Mouse (Mus musculus) megakaryocyte, embryonic 14.5 days (primary cell): ENCODE data around the gene Bcat1. TPM values are rescaled to one million over a fixed set of nuclear protein-coding genes. Genes with fewer than 3 reads are reported as not detected.

Source experiments
- H3K27me3 ChIP-seq: replicated peaks from 2 replicates; pipeline ENCODE3; 2012; ENCODE audit warnings: inconsistent platforms
- H3K36me3 ChIP-seq: replicated peaks from 2 replicates; pipeline ENCODE3; 2012; ENCODE audit warnings: low read length, inconsistent platforms, mixed read lengths
- H3K4me1 ChIP-seq: 2 replicates; pipeline ENCODE4 v1.6.1; 2012; ENCODE audit warnings: inconsistent platforms
- H3K4me3 ChIP-seq: replicated peaks from 2 replicates; pipeline ENCODE3; 2012; ENCODE audit warnings: moderate library complexity, mild to moderate bottlenecking, inconsistent platforms
- H3K9me3 ChIP-seq: 2 replicates; pipeline ENCODE4 v1.6.1; 2012; ENCODE audit warnings: inconsistent platforms
- FLI1 ChIP-seq: IDR thresholded peaks from 2 replicates; pipeline ENCODE4 v1.6.1; 2012; ENCODE audit warnings: low read length, inconsistent platforms, mixed read lengths
- GATA1 ChIP-seq: IDR thresholded peaks from 3 replicates; pipeline ENCODE4 v1.6.1; 2012; ENCODE audit warnings: mixed read lengths, low read length, inconsistent platforms, borderline replicate concordance
- polyA plus RNA-seq: library from polyadenylated mRNA; stranded (reverse); fragments of >175 nt; gene quantifications from 2 replicates; pipeline ENCODE4 v1.2.3, GENCODE M21; 2012; ENCODE audit warnings: low replicate concordance; ENCODE audit not compliant: insufficient read depth

Gene Bcat1
- polyA plus RNA-seq, 1 experiment: 0.81 TPM

DNA sequence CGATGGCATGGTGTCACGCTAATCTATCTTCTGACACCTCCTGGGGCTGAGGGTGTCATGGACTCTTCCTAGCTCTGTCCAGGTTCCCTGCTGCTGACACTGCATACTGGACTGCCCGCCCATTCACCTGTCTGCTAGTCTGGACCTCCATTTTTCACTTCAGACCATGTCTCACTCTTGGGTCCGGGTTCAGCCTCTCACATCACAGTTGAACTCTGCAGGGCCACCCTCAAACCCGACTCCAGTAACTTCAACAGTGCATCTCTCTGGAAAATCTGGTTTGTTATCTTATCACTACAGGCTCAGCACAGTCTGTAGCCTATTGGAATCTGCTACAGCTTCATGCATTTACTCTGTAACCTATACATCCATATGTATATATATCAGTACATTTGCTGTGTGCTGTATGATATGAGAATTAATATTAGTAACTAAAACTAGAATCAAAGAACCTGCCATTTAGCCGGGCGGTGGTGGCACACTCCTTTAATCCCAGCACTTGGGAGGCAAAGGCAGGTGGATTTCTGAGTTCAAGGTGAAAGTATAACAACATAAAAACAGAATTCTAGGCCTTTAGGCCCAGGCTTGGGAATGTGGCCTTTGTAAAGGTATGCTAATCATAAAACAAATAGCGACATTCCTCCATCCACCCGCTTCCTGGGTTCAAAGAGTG lies 3.2 kb upstream of the Bcat1 start:
- TF ChIP-seq FLI1 (no peak), GATA1 (no peak)
- H3K9me3 ChIP-seq: no peaks in the 10 kb centered on the region
- H3K27me3 ChIP-seq: peaks cover 54% of the 10 kb centered on the region
- peaks cover 21% of the 10 kb centered on the region for H3K4me1 ChIP-seq
- H3K4me3 ChIP-seq: no peak overlapping the region
- H3K36me3 ChIP-seq: no peaks in the 10 kb centered on the region

DNA sequence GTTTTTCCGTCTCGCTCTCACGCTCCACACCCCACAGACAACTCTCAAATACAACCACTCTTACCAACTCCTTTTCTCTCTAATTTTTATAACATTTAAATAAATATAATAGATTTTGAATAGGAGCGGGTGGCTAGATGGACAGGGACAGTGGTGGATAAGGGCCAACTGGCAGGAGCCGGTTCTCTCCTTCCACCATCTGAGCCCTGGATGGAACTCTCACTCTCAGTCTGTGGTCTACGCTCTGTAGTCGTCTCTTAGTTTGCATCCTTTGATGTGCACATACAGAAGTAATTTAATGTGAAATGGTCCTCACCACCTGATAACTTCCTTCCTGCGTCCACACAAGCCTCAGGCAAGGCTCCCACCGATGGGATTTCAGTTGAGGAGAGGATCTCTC lies 302 bp upstream of the Bcat1 start:
- TF ChIP-seq FLI1: no peak
- TF ChIP-seq GATA1: no peak
- peak overlapping the region; percentile 92 for H3K4me3 ChIP-seq
- H3K9me3 ChIP-seq: no peaks in the 10 kb centered on the region
- H3K4me1 ChIP-seq: peaks cover 16% of the 10 kb centered on the region
- H3K36me3 ChIP-seq: no peaks in the 10 kb centered on the region
- H3K27me3 ChIP-seq: peaks cover 52% of the 10 kb centered on the region

DNA sequence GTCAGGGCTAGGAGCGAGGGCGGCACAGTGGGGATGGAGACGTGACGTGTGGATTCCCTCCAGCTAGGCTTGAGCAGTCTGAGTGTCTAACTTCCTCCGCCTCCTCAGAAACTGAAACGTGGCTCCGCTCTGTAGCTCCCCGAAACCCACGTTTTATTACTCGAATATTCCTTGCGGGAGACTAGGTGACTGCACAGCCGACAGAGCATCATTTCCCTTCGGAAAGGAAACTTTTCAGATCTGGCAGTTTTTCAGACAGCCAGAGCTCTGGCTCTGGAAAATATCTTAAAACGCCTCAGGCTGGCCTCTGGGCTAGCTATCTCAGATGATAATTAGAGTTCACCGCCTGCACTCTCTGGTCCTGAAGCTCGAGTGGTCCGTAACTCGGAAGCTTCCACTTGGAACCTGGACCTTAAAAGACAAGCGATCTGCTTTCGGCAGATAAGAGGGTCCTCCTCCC lies 866 bp downstream of the Bcat1 start:
- TF ChIP-seq GATA1 (no peak), FLI1 (no peak)
- peaks cover 16% of the 10 kb centered on the region for H3K4me1 ChIP-seq
- H3K9me3 ChIP-seq: no peaks in the 10 kb centered on the region
- H3K36me3 ChIP-seq: no peaks in the 10 kb centered on the region
- peak overlapping the region; percentile 92 for H3K4me3 ChIP-seq
- H3K27me3 ChIP-seq: peaks cover 52% of the 10 kb centered on the region

DNA sequence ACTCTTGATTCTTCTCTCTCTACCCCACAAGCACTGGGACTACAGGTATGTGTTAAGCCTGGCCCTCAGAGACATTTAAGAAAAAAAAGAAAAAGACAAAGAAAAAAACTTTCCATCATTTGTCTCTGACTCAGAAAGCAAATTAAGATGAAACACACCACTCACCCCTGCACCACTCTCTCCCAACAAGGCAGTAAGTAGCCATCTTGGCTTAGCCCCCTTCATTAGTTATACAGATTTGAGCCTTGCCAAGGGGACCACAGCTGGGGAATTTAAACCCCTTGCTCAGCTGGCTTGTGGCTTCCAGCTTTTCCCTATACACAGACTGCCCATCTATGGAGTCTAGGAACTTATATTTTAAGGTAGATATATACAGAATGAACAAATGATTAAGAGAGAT lies 1.5 kb downstream of the Bcat1 start:
- Histone ChIP-seq H3K9me3 (peaks cover under 1% of the 10 kb centered on the region; the same call in 1 of the 2 replicates), H3K4me1 (peaks cover 16% of the 10 kb centered on the region), H3K4me3 (no peak overlapping the region), H3K27me3 (peaks cover 52% of the 10 kb centered on the region), H3K36me3 (no peaks in the 10 kb centered on the region)
- TF ChIP-seq FLI1 (no peak), GATA1 (no peak)

DNA sequence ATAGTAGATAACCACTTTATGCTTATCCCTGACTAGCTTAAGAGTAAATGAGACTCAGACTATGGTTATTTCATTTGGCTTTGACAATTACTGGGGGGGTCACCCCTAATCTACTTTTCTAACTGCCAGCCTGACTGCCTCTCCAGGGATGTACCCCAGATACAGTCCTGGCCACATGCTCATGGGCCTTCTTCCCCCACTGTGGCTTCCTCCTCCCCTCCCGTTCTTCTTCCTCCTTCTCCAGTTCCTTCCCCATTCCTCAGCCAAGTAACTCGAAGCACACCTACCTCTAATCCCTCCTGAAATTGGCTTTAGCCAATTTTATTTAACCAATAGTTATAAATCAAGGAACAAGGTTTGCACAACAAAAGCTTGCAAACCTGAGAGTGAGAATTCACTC lies 6.1 kb downstream of the Bcat1 start:
- TF ChIP-seq GATA1 (no peak), FLI1 (no peak)
- H3K4me3 ChIP-seq: no peak overlapping the region
- H3K4me1 ChIP-seq: peaks cover 11% of the 10 kb centered on the region
- peaks cover 14% of the 10 kb centered on the region for H3K9me3 ChIP-seq
- H3K36me3 ChIP-seq: peaks cover 3% of the 10 kb centered on the region
- H3K27me3 ChIP-seq: peaks cover 17% of the 10 kb centered on the region

DNA sequence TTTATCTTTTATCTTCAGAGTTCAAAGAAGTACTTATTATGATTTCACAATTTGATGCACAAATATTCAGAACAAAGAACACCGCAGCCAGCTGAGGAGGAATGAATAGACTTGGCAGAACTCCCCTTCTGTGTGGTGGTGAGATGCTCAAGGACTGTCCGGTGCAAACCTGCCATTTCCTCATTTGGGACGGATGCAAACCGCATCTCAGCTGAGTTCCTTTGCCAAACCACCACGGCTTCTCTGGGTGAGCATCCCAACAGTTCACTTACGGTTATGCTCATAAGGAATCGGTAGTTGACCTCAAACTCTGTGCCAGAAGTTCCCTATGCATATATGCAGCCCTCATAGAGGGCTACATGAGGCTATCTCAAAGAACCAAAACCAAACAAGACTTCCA lies 6.6 kb downstream of the Bcat1 start:
- Histone ChIP-seq H3K36me3 (peaks cover 3% of the 10 kb centered on the region), H3K27me3 (peaks cover 13% of the 10 kb centered on the region), H3K4me1 (peaks cover 10% of the 10 kb centered on the region), H3K4me3 (no peak overlapping the region), H3K9me3 (peaks cover 14% of the 10 kb centered on the region)
- TF ChIP-seq GATA1 (no peak), FLI1 (no peak)

- no peak for TF ChIP-seq GATA1
- TF ChIP-seq FLI1: no peak
- Histone ChIP-seq H3K27me3 (peaks cover 3% of the 10 kb centered on the region), H3K4me1 (peaks cover 10% of the 10 kb centered on the region), H3K9me3 (peaks cover 14% of the 10 kb centered on the region), H3K4me3 (no peak overlapping the region), H3K36me3 (peaks cover 3% of the 10 kb centered on the region)
Observed at GRCm38 (mm10) chr6:145067679-145068078, 8.3 kb downstream of the Bcat1 start.

- Histone ChIP-seq H3K36me3 (peaks cover 3% of the 10 kb centered on the region), H3K9me3 (peaks cover 14% of the 10 kb centered on the region), H3K4me1 (peaks cover 10% of the 10 kb centered on the region), H3K27me3 (peaks cover 1% of the 10 kb centered on the region), H3K4me3 (no peak overlapping the region)
- TF ChIP-seq FLI1 (no peak), GATA1 (no peak)
Observed at GRCm38 (mm10) chr6:145066416-145066815, 9.6 kb downstream of the Bcat1 start.

DNA sequence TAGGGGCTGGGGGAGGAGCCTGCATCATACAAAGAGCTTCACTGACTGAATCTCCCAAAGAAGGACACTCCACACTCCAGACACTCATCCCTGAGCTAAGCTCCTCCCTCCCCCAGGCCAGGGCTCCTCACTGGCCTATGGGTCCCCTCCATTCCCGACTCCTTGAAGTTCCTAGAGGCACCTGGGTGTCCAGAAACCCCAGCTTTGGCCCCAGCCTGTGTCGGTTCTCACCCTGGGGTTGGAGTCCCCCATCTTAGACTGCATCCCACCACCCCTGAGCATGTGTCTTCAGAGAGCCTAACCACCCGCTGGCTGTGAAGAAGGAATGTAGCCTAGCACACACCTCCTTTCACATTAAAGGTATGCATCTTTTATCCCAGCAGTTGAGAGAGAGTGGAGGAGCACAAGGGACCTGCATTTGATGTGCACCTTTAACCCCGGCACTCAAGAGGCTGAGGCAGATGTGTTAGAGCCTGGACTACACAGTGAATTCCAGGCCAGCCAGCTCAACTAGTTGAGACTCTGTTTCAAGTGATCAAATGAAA lies 10.6 kb downstream of the Bcat1 start:
- H3K4me1 ChIP-seq: peaks cover 10% of the 10 kb centered on the region

DNA sequence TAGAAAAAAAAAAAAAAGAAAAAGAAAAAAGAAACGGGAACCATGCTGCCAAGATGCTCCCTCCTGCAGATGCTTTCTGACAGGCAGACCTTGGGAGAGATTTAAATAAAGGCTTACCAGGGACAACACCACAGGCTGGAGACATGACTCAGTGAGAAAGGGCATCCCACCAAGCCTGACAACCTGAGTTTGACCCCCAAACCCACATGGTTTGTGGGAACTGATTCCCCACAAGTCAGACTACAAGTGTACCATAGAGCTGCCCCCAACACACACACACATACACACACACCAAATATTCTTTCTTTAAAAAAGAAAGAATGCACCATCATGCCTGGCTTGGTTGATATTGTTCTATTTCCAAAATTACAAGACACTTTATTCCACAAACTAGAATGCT lies 11.9 kb downstream of the Bcat1 start:
- no peak for TF ChIP-seq GATA1
- TF ChIP-seq FLI1: no peak
- H3K27me3 ChIP-seq: peaks cover 1% of the 10 kb centered on the region
- H3K4me1 ChIP-seq: peaks cover 9% of the 10 kb centered on the region
- no peak overlapping the region for H3K4me3 ChIP-seq
- H3K9me3 ChIP-seq: peaks cover 10% of the 10 kb centered on the region
- peaks cover 3% of the 10 kb centered on the region for H3K36me3 ChIP-seq

More for the DNA sequence above, 10.6 kb downstream of the Bcat1 start:
- no peak overlapping the region for H3K4me3 ChIP-seq
- peaks cover 14% of the 10 kb centered on the region for H3K9me3 ChIP-seq
- TF ChIP-seq GATA1 (no peak), FLI1 (no peak)
- peaks cover 1% of the 10 kb centered on the region for H3K27me3 ChIP-seq
- H3K36me3 ChIP-seq: peaks cover 3% of the 10 kb centered on the region
